Mouse (Mus musculus): ENCODE results near the gene Smim4. TPM values are rescaled to one million over a fixed set of nuclear protein-coding genes. Genes with fewer than 3 reads are reported as not detected.
A peak's percentile ranks its signal among the peaks of the same experiment; 100 is the strongest.

Smim4 gene
- polyA plus RNA-seq, 1 experiment from 2014 or later: 89.9 TPM

DNA sequence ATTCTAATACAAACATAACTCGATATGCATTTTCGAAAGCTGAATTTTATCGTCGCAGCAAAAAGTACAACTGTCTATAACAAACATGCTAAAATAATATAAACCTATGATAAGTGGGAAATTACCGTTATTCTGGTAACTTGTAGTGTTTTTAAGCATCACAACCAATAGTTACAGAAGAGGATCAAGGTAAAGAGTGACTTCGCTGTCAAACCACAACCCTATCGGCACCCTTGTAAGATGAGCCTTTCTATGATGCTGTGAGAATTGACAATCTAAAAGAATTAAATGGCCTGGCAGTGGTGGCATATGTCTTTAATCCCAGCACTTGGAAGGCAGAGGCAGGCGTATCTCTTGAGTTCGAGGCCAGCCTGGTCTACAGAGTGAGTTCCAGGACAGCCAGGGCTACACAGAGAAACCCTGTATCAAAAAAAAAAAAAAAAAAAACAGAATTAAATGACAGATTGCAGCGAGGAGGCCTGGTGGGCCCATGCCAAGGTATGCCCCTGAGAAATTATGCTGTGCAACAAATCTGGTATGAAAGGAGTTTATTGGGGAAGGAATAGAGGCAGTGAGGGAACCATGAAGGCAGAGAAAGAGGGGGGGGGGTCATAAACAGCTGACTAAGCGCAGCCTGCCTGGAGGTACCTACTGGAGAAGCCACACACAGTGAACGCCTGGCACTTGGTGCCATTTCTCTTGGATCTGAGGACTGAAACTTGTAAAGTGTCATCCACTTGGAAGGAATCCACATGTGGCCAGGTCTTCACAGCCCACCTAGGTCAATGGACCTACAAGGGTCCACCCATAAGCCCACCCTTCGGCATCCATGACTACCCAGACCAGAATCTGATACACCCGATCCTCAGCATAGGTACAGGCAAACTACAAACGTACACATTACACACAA is 825 bp upstream of the Smim4 start:
- H3K27me3 ChIP-seq: no peaks in the 10 kb centered on the region
- H3K36me3 ChIP-seq: peaks cover 1% of the 10 kb centered on the region
- H3K9me3 ChIP-seq: no peaks in the 10 kb centered on the region
- WGBS: 70% methylated on average over 15 of the region's 15 CpGs
- H3K4me3 ChIP-seq: peak overlapping the region; percentile 89
- H3K27ac ChIP-seq (replicated peaks): peak overlapping the region; percentile 91
- peaks cover 73% of the 10 kb centered on the region for H3K4me1 ChIP-seq (replicated peaks)
- 0 out of 2 replicates have a peak overlapping the region, but pooled peaks have one; percentile 35 for H3K9ac ChIP-seq
- ATAC-seq (ENCODE audit: low read depth): no peak
- H3K4me2 ChIP-seq: peak overlapping the region; percentile 95

DNA sequence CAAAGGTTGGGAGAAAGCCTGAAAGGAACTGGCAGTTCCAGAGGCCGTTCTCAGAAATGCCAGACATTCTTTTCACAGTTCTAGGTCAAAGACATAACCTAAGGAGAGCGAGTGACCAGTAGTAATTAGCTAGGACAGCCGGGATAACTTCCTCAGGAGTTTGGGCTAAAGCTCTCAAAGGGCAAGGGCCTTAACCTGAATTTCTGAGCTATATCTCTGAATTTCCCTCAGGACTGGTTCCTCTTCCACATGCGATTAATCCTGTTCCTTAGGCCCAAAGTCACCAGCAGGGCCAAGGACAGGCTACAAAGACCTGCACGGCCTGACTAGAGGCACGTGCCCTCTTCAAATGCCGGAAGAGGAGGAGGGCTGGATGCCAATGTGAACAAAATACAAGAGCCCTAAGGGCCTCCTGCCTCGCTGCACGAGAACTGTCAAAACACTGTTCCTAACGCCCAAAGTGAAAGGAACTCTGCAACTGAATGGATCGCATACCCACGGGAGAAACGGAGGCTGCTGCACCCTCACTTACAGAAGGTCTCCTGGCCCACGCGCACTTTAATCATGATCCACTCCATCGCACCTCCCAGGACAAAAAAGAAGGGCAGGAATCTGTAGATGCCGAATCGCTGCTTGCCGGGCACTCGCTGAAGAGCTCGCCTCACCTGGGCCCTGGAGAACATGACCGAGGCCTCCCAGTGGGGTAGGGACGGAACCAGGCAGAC is 493 bp downstream of the Smim4 start:
- H3K9me3 ChIP-seq: no peaks in the 10 kb centered on the region
- peak overlapping the region; percentile 84 for H3K27ac ChIP-seq (replicated peaks)
- ATAC-seq (ENCODE audit: low read depth): peak; percentile 16
- peak overlapping the region; percentile 86 for H3K9ac ChIP-seq
- peaks cover 6% of the 10 kb centered on the region for H3K36me3 ChIP-seq
- H3K27me3 ChIP-seq: no peaks in the 10 kb centered on the region
- peak overlapping the region; percentile 95 for H3K4me2 ChIP-seq
- H3K4me3 ChIP-seq: peak overlapping the region; percentile 82
- peaks cover 61% of the 10 kb centered on the region for H3K4me1 ChIP-seq (replicated peaks)
- 3% methylated on average over 23 of the region's 23 CpGs for WGBS

DNA sequence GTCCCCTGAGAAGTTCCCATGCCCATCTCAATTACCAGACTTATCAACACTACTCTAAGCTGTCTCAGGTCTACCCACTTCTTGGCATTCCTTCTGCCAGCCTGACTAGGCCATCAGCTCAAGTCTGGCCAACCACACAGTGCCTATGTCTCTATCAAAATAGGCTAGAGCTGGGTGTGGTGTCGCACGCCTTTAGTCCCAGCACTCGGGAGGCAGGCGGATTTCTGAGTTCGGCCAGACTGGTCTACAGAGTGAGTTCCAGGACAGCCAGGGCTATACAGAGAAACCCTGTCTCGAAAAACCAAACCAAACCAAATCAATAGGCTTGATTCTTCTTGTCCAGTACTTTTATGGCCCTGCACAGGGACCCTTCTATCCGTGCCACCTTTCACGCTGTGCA is 1.9 kb downstream of the Smim4 start:
- no peak for ATAC-seq (ENCODE audit: low read depth)
- peaks cover 46% of the 10 kb centered on the region for H3K4me1 ChIP-seq (replicated peaks)
- H3K27ac ChIP-seq (replicated peaks): no peak overlapping the region
- peaks cover 13% of the 10 kb centered on the region for H3K36me3 ChIP-seq
- H3K4me2 ChIP-seq: peak overlapping the region; percentile 49
- WGBS: 95% methylated on average over 8 of the region's 8 CpGs
- H3K4me3 ChIP-seq: 0 out of 2 replicates have a peak overlapping the region, but pooled peaks have one; percentile 3
- no peaks in the 10 kb centered on the region for H3K27me3 ChIP-seq
- no peak overlapping the region for H3K9ac ChIP-seq
- no peaks in the 10 kb centered on the region for H3K9me3 ChIP-seq

DNA sequence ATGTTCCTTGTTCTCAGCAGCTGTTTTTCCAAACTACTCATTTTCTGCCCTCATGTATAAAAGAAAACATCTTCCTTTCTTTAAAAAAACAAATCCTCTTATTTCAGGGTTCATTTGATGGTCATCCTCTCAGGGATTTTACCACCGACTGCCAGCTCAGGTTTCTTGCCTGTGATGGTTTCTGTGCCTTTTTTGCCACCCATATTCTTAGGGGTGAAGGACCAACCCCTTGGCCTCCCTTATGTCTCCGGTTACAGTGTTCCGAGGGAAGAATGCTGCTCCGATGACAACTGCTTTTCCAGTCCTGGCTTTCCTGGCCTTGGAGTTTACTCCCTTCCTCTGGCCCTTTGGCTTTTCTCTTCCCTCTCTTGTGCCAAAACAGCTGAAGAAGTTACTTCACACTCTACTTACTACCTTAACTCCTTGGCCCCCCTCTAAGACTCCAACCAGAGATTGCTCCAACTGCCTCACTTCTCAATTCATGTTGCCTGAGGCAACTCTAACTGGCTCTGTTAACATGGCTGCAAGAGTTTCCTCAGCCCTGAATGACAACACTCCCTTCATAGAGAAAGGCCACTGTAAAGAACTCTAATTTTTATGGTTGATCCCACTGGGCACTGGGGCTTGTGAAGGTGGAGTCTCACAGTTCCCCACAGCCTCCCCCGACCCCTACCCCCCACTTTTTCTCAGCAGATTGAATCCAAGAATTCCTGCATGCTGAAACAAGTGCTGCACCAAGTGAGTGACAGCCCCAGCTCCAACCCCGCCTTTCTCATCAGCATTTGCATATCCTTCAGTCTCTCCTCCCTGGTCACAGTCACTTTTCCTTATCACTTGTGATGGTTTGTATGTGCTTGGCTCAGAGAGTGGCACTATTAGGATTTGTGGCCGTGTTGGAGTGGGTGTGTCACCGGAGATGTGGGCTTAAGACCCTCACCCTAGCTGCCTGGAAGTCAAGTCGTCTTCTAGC is 3.4 kb downstream of the Smim4 start:
- H3K27ac ChIP-seq (replicated peaks): peak overlapping the region; percentile 42; the same call in 1 of the 2 replicates
- no peak overlapping the region for H3K4me3 ChIP-seq
- H3K9ac ChIP-seq: no peak overlapping the region
- peak overlapping the region; percentile 9 for H3K4me2 ChIP-seq
- no peaks in the 10 kb centered on the region for H3K27me3 ChIP-seq
- peaks cover 40% of the 10 kb centered on the region for H3K4me1 ChIP-seq (replicated peaks)
- H3K36me3 ChIP-seq: peaks cover 20% of the 10 kb centered on the region
- no peak for ATAC-seq (ENCODE audit: low read depth)
- H3K9me3 ChIP-seq: no peaks in the 10 kb centered on the region
- 67% methylated on average over 9 of the region's 9 CpGs for WGBS

DNA sequence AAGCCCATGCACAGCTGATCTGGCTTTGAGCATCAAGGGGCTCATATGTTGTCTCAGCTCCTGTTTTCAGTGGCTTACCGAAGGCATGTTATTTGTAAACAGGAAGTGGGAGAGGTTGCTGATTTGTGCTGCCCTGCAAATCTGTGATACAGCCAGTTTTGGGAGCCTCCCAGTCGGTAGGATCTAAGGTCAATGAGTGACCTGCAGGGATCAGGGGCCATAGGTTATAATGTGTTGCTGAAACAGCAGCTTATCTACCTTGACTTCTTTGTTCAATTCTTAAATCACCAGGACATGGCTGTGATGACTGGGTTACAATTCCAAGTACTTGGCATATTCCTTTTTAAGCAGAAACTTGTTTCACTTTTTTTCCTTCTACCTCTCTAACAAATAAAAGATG is 13.2 kb downstream of the Smim4 start:
- no peaks in the 10 kb centered on the region for H3K4me1 ChIP-seq (replicated peaks)
- no peak overlapping the region for H3K4me2 ChIP-seq
- ATAC-seq (ENCODE audit: low read depth): no peak
- H3K4me3 ChIP-seq: no peak overlapping the region
- H3K27me3 ChIP-seq: no peaks in the 10 kb centered on the region
- no peak overlapping the region for H3K9ac ChIP-seq
- 85% methylated on average over 2 of the region's 2 CpGs for WGBS
- no peak overlapping the region for H3K27ac ChIP-seq (replicated peaks)
- peaks cover 64% of the 10 kb centered on the region for H3K36me3 ChIP-seq
- H3K9me3 ChIP-seq: no peaks in the 10 kb centered on the region

DNA sequence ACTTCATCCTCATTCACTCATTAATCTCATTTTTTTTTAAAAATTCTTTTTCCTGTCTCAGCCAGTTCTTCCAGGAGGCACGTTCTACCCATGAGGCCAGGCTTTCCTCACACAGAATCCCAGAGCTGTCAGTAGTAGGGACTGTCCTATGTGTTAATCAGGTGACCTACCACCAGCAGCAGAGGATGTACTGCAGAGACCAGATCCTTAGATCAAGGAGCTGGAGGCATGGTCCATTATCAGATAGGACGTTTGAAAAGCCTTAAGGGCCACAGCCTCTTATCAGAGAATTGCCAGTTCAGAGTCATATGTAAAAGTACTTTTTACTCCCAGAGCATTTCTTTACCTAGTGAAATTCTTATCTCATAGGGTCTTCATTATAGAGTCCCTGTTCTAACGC is 14.7 kb downstream of the Smim4 start:
- peaks cover 73% of the 10 kb centered on the region for H3K36me3 ChIP-seq
- no peak overlapping the region for H3K4me2 ChIP-seq
- no peaks in the 10 kb centered on the region for H3K9me3 ChIP-seq
- ATAC-seq (ENCODE audit: low read depth): no peak
- no peak overlapping the region for H3K27ac ChIP-seq (replicated peaks)
- WGBS: 86% methylated on average over 3 of the region's 3 CpGs
- no peaks in the 10 kb centered on the region for H3K27me3 ChIP-seq
- no peak overlapping the region for H3K9ac ChIP-seq
- H3K4me3 ChIP-seq: no peak overlapping the region
- no peaks in the 10 kb centered on the region for H3K4me1 ChIP-seq (replicated peaks)

DNA sequence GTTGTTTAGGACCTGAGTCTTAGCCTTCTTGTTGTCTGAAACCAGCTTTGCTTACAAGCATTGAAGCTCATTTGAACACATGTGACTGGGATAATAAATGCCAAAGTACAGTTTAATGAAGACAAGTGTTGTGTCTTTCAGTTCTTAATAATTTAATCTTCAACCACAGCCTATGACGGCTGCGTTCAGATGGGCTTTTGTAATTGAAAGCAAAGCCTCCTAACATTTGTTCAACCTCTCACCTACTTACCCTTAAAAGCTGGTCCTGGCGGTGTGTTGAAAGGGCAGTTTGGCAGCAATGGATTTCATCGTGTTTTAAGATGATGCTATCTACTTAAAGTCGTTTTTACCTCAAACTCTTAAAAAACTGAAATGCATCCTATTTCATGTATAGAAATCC is 16.6 kb downstream of the Smim4 start:
- WGBS: 94% methylated on average over 5 of the region's 5 CpGs
- H3K4me3 ChIP-seq: no peak overlapping the region
- H3K9ac ChIP-seq: no peak overlapping the region
- no peaks in the 10 kb centered on the region for H3K27me3 ChIP-seq
- H3K27ac ChIP-seq (replicated peaks): no peak overlapping the region
- no peak overlapping the region for H3K4me2 ChIP-seq
- H3K36me3 ChIP-seq: peaks cover 74% of the 10 kb centered on the region
- ATAC-seq (ENCODE audit: low read depth): no peak
- no peaks in the 10 kb centered on the region for H3K4me1 ChIP-seq (replicated peaks)
- H3K9me3 ChIP-seq: no peaks in the 10 kb centered on the region

DNA sequence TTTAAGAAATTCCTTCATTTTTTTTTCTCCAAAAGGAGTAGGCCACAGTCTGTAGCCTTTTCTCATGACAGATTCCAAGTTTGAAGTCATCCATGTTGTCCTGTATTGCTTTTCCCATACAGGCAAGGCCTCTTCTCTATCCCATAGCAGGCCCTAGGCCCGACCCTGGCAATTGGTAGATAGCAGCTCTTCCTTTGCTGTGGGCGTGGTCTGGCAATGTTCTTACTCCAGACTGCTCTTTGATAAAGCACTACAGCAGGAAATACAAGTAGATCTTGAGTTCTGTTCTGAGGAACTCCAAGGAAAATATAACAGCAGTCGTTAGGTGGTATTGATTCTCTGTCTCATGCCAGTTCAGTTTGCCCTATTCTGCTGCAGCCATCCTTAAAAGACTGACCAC is 18.1 kb downstream of the Smim4 start:
- Histone ChIP-seq H3K4me1 (replicated peaks) (no peaks in the 10 kb centered on the region), H3K4me2 (no peak overlapping the region), H3K9ac (no peak overlapping the region), H3K27ac (replicated peaks) (no peak overlapping the region), H3K9me3 (no peaks in the 10 kb centered on the region), H3K27me3 (no peaks in the 10 kb centered on the region), H3K4me3 (no peak overlapping the region), H3K36me3 (peaks cover 76% of the 10 kb centered on the region)
- no peak for ATAC-seq (ENCODE audit: low read depth)
- WGBS: 85% methylated on average over 3 of the region's 3 CpGs

DNA sequence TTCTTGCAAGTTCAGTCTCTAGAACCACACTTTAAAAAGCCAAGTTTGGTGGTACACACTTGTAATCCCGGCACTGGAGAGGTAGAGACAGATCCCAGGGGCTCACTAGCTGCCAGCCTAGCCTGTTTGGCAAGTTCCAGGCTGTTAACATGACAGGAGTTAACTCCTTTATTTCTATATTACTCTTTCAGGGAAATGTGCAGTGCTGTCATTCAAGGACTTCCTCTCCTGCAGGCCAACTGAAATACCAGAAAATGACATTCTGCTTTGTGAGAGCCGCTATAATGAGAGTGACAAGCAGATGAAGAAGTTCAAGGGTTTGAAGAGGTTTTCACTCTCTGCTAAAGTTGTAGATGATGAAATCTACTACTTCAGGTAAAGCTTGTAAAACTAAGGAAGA is 23.6 kb downstream of the Smim4 start:
- no peaks in the 10 kb centered on the region for H3K9me3 ChIP-seq
- no peaks in the 10 kb centered on the region for H3K27me3 ChIP-seq
- no peak overlapping the region for H3K4me2 ChIP-seq
- no peak overlapping the region for H3K27ac ChIP-seq (replicated peaks)
- no peak overlapping the region for H3K9ac ChIP-seq
- 95% methylated on average over 2 of the region's 2 CpGs for WGBS
- peaks cover 71% of the 10 kb centered on the region for H3K36me3 ChIP-seq
- ATAC-seq (ENCODE audit: low read depth): no peak
- H3K4me1 ChIP-seq (replicated peaks): no peaks in the 10 kb centered on the region
- H3K4me3 ChIP-seq: no peak overlapping the region

DNA sequence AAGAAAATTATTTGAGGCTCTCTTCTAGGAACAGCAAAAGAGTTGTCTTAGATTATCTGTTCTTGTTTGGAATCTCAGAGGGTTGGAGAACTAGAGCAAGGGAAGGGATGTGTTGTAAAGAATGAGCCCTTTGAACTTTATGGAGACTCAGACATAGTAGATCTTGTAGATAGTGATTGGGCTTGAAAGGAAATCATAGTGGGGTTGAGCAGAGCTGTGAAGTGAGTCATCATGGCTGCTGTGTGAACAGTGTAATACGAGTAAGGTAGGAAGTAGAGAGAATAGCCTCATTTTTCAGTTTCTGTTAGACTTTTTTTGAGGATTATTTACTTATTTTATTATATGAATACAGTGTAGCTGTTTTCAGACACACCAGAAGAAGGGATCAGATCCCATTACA is 38.8 kb downstream of the Smim4 start:
- no peak for ATAC-seq (ENCODE audit: low read depth)
- H3K36me3 ChIP-seq: peaks cover 86% of the 10 kb centered on the region
- no peaks in the 10 kb centered on the region for H3K27me3 ChIP-seq
- no peaks in the 10 kb centered on the region for H3K9me3 ChIP-seq
- no peak overlapping the region for H3K4me3 ChIP-seq
- H3K4me1 ChIP-seq (replicated peaks): no peaks in the 10 kb centered on the region
- H3K27ac ChIP-seq (replicated peaks): no peak overlapping the region
- H3K4me2 ChIP-seq: no peak overlapping the region
- no peak overlapping the region for H3K9ac ChIP-seq
- 94% methylated on average over 1 of the region's 1 CpGs for WGBS

DNA sequence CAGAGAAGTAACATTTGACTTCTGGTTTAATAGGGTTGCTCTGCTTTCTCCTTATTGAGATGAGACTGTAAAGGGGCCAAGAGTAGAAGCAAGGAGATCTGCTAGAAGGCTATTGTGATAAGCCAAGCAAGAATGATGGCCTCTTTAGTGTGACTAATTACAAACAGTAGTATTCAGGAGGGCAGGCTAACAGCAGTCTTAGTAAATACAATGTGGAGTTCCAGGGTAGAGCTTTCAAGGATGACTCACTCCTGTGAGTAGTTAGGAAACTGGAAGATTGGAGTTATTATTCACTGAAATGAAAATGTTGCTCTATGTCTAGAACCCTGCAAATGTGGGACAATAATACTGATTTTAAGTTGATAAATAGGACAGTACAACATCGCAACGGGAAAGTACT is 40.2 kb downstream of the Smim4 start:
- ATAC-seq (ENCODE audit: low read depth): no peak
- H3K36me3 ChIP-seq: peaks cover 81% of the 10 kb centered on the region
- H3K9ac ChIP-seq: no peak overlapping the region
- no peak overlapping the region for H3K4me2 ChIP-seq
- no peaks in the 10 kb centered on the region for H3K27me3 ChIP-seq
- H3K9me3 ChIP-seq: no peaks in the 10 kb centered on the region
- H3K4me1 ChIP-seq (replicated peaks): no peaks in the 10 kb centered on the region
- 97% methylated on average over 2 of the region's 2 CpGs for WGBS
- H3K4me3 ChIP-seq: no peak overlapping the region
- no peak overlapping the region for H3K27ac ChIP-seq (replicated peaks)
